Mouse (Mus musculus): Measurements from ENCODE around the gene Atp11a. TPM values are rescaled to one million over a fixed set of nuclear protein-coding genes. Genes with fewer than 3 reads are reported as not detected.

The Atp11a gene
- 40.1 and 44.3 TPM in 2 replicates for polyA plus RNA-seq (2012; rRNA removed)

GRCm38 (mm10) chr8:12756391-12757157, at the start of gene Atp11a:
Gene Atp11a (plus strand): TSS chr8:12757014.
- no peak for TF ChIP-seq CTCF (IDR thresholded peaks at IDR 0.05; ENCODE audit: extremely low read depth, insufficient read depth, low read length)
- 0 out of 2 replicates have a peak, but pooled peaks have one; percentile 31 for TF ChIP-seq POLR2A (IDR thresholded peaks at IDR 0.05; ENCODE audit: extremely low read depth, insufficient read depth, low read length)
- Histone ChIP-seq H3K4me1 (ENCODE audit: control insufficient read depth, insufficient read depth, low read length) (peaks cover 2% of the 10 kb centered on the region; the same call in 1 of the 2 replicates), H3K4me3 (ENCODE audit: insufficient read depth, low read length) (peak within 1 kb of the TSS; percentile 69), H3K27ac (ENCODE audit: insufficient read depth, low read length) (peak within 1 kb of the TSS; percentile 42; the same call in 1 of the 2 replicates)

GRCm38 (mm10) chr8:12711623-12712022, 45.2 kb upstream of the Atp11a start:
- Histone ChIP-seq H3K4me1 (ENCODE audit: control insufficient read depth, insufficient read depth, low read length) (no peaks in the 10 kb centered on the region), H3K27ac (ENCODE audit: insufficient read depth, low read length) (no peak overlapping the region), H3K4me3 (ENCODE audit: insufficient read depth, low read length) (no peak overlapping the region)
- no peak for TF ChIP-seq POLR2A (IDR thresholded peaks at IDR 0.05; ENCODE audit: extremely low read depth, insufficient read depth, low read length)
- TF ChIP-seq CTCF (IDR thresholded peaks at IDR 0.05; ENCODE audit: extremely low read depth, insufficient read depth, low read length) = no peak

DNA sequence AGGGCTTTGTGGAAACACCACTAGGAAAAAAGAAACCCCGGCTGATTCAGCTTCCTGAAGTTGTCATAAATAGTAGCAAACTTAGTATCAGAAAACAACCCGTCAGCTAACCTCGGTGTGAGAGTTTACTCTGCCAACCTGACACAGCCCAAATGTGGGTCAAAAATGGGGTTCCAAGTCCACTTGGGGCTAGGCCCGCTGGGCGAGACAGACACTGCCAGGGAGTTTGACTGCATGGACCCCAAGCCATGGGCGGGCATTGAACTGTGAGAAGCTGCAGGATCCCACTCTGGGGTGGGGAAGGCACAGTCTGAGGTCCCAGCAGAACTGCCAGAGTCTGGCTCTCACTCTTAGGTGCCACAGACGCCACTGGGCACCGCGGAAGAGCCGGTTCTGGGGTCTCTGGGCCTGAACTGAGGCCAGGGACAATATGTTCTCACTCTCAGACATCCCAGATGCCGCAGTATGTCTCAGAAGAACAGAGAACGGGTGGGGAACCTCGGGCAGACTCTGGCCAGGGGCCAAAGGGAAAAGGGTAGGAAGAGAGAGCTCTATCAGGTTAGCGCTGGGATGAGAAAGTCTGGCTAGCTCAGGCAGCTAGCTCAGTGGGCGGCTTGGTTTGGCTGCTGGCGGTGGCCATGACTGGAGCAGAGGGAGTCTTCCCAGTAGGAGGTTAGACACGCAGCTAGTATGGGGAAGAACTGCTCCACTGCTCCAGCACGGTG, 40.8 kb upstream of the Atp11a start:
- no peak for TF ChIP-seq POLR2A (IDR thresholded peaks at IDR 0.05; ENCODE audit: extremely low read depth, insufficient read depth, low read length)
- TF ChIP-seq CTCF (IDR thresholded peaks at IDR 0.05; ENCODE audit: extremely low read depth, insufficient read depth, low read length) = no peak
- Histone ChIP-seq H3K4me1 (ENCODE audit: control insufficient read depth, insufficient read depth, low read length) (no peaks in the 10 kb centered on the region), H3K27ac (ENCODE audit: insufficient read depth, low read length) (no peak overlapping the region), H3K4me3 (ENCODE audit: insufficient read depth, low read length) (no peak overlapping the region)

- no peak for TF ChIP-seq CTCF (IDR thresholded peaks at IDR 0.05; ENCODE audit: extremely low read depth, insufficient read depth, low read length)
- no peak for TF ChIP-seq POLR2A (IDR thresholded peaks at IDR 0.05; ENCODE audit: extremely low read depth, insufficient read depth, low read length)
- H3K27ac ChIP-seq (ENCODE audit: insufficient read depth, low read length) = no peak overlapping the region
- H3K4me1 ChIP-seq (ENCODE audit: control insufficient read depth, insufficient read depth, low read length) = no peaks in the 10 kb centered on the region
- no peak overlapping the region for H3K4me3 ChIP-seq (ENCODE audit: insufficient read depth, low read length)
These were observed 37.7 kb upstream of the Atp11a start for GRCm38 (mm10) chr8:12719091-12719490.

- H3K4me1 ChIP-seq (ENCODE audit: control insufficient read depth, insufficient read depth, low read length) = no peaks in the 10 kb centered on the region
- TF ChIP-seq CTCF (IDR thresholded peaks at IDR 0.05; ENCODE audit: extremely low read depth, insufficient read depth, low read length) = no peak
- no peak for TF ChIP-seq POLR2A (IDR thresholded peaks at IDR 0.05; ENCODE audit: extremely low read depth, insufficient read depth, low read length)
- H3K27ac ChIP-seq (ENCODE audit: insufficient read depth, low read length) = no peak overlapping the region
- no peak overlapping the region for H3K4me3 ChIP-seq (ENCODE audit: insufficient read depth, low read length)
These were observed 28.2 kb upstream of the Atp11a start for GRCm38 (mm10) chr8:12728644-12729043.

DNA sequence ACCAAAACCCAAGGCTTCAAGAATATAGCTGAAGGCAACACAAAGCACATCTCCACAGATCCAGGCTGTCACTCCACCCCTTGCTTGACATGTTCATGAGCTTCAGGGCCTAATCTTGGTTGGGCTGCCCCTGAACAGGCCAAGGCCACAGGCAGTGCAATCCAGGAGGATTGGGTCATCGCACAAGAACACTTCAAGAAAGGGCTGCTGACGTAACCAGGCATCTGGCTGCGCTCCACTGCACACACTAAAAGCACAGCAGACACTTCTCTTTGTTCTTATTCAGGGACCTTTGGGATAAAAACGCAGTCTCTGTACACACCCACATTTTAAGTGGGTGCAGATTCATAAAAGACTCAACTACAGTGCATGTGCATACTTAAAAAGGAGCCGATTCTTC, 26.0 kb upstream of the Atp11a start:
- Histone ChIP-seq H3K27ac (ENCODE audit: insufficient read depth, low read length) (no peak overlapping the region), H3K4me3 (ENCODE audit: insufficient read depth, low read length) (no peak overlapping the region), H3K4me1 (ENCODE audit: control insufficient read depth, insufficient read depth, low read length) (no peaks in the 10 kb centered on the region)
- TF ChIP-seq POLR2A (IDR thresholded peaks at IDR 0.05; ENCODE audit: extremely low read depth, insufficient read depth, low read length) (no peak), CTCF (IDR thresholded peaks at IDR 0.05; ENCODE audit: extremely low read depth, insufficient read depth, low read length) (no peak)

- Histone ChIP-seq H3K27ac (ENCODE audit: insufficient read depth, low read length) (no peak overlapping the region), H3K4me1 (ENCODE audit: control insufficient read depth, insufficient read depth, low read length) (no peaks in the 10 kb centered on the region), H3K4me3 (ENCODE audit: insufficient read depth, low read length) (no peak overlapping the region)
- TF ChIP-seq POLR2A (IDR thresholded peaks at IDR 0.05; ENCODE audit: extremely low read depth, insufficient read depth, low read length) (no peak), CTCF (IDR thresholded peaks at IDR 0.05; ENCODE audit: extremely low read depth, insufficient read depth, low read length) (no peak)
These were observed 24.4 kb upstream of the Atp11a start for GRCm38 (mm10) chr8:12732431-12732830.

DNA sequence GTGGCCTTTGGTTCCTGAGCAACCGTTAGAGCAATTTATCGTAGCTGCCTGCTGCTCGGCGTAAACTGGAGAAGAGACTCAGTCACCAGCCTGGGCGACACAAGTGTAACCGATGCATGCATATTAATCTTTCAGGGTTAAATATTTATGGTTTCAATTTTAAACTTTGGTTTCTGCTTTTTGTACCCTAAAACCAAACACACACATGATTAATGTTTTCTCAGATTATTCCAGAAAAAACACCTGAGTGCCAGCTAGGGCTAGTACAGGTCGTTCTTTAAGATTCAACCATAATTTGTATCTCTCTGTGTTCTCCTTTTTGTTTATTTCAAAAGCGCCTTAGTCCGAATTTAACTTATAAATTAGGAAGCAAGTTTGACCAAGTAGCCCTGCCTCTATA, 17.7 kb upstream of the Atp11a start:
- Histone ChIP-seq H3K27ac (ENCODE audit: insufficient read depth, low read length) (no peak overlapping the region), H3K4me1 (ENCODE audit: control insufficient read depth, insufficient read depth, low read length) (no peaks in the 10 kb centered on the region)
- TF ChIP-seq CTCF (IDR thresholded peaks at IDR 0.05; ENCODE audit: extremely low read depth, insufficient read depth, low read length) (no peak), POLR2A (IDR thresholded peaks at IDR 0.05; ENCODE audit: extremely low read depth, insufficient read depth, low read length) (no peak)

GRCm38 (mm10) chr8:12743390-12743789, 13.4 kb upstream of the Atp11a start:
- TF ChIP-seq CTCF (IDR thresholded peaks at IDR 0.05; ENCODE audit: extremely low read depth, insufficient read depth, low read length) (no peak), POLR2A (IDR thresholded peaks at IDR 0.05; ENCODE audit: extremely low read depth, insufficient read depth, low read length) (no peak)
- H3K27ac ChIP-seq (ENCODE audit: insufficient read depth, low read length) = no peak overlapping the region
- H3K4me3 ChIP-seq (ENCODE audit: insufficient read depth, low read length) = no peak overlapping the region
- H3K4me1 ChIP-seq (ENCODE audit: control insufficient read depth, insufficient read depth, low read length) = no peaks in the 10 kb centered on the region

More for the DNA sequence above, 17.7 kb upstream of the Atp11a start:
- no peak overlapping the region for H3K4me3 ChIP-seq (ENCODE audit: insufficient read depth, low read length)

Measured in cortical plate, adult 2 months (tissue).